Mouse (Mus musculus): ENCODE results near the gene Fkbp1a. TPM values are rescaled to one million over a fixed set of nuclear protein-coding genes. Genes with fewer than 3 reads are reported as not detected.

Gene Fkbp1a
- polyA plus RNA-seq, 1 experiment from 2014 or later: 859 TPM

GRCm38 (mm10) chr2:151524324-151525041 is 17.8 kb upstream of the Fkbp1a start:
- Histone ChIP-seq H3K27ac (ENCODE audit: low read depth, low read length) (no peak overlapping the region), H3K27me3 (ENCODE audit: control insufficient read depth, insufficient read depth, low read length) (no peaks in the 10 kb centered on the region), H3K9me3 (replicated peaks; ENCODE audit: control insufficient read depth, low read length) (no peaks in the 10 kb centered on the region), H3K9ac (ENCODE audit: low read depth, low read length) (no peak overlapping the region), H3K4me1 (ENCODE audit: control insufficient read depth, insufficient read depth, low read length) (0 out of 2 replicates have a peak, but pooled peaks cover 5% of the 10 kb centered on the region), H3K4me3 (ENCODE audit: low read depth, low read length) (no peak overlapping the region), H3K36me3 (ENCODE audit: control insufficient read depth, insufficient read depth, low read length) (no peaks in the 10 kb centered on the region), H3K4me2 (no peak overlapping the region)
- ATAC-seq (replicated peaks; ENCODE audit: insufficient number of reproducible peaks, low FRiP score, low TSS enrichment): 0 out of 2 replicates have a peak, but pooled peaks have one; percentile 15
- WGBS (ENCODE audit: insufficient replicate concordance): 17% methylated on average over 4 of the region's 4 CpGs

GRCm38 (mm10) chr2:151525520-151525919 is 16.8 kb upstream of the Fkbp1a start:
- H3K27ac ChIP-seq (ENCODE audit: low read depth, low read length): no peak overlapping the region
- H3K9me3 ChIP-seq (replicated peaks; ENCODE audit: control insufficient read depth, low read length): no peaks in the 10 kb centered on the region
- no peak overlapping the region for H3K4me3 ChIP-seq (ENCODE audit: low read depth, low read length)
- 52% methylated on average over 2 of the region's 2 CpGs for WGBS (ENCODE audit: insufficient replicate concordance)
- peaks cover 10% of the 10 kb centered on the region for H3K4me1 ChIP-seq (ENCODE audit: control insufficient read depth, insufficient read depth, low read length)
- H3K36me3 ChIP-seq (ENCODE audit: control insufficient read depth, insufficient read depth, low read length): no peaks in the 10 kb centered on the region
- H3K27me3 ChIP-seq (ENCODE audit: control insufficient read depth, insufficient read depth, low read length): no peaks in the 10 kb centered on the region
- H3K9ac ChIP-seq (ENCODE audit: low read depth, low read length): no peak overlapping the region
- no peak overlapping the region for H3K4me2 ChIP-seq
- ATAC-seq (replicated peaks; ENCODE audit: insufficient number of reproducible peaks, low FRiP score, low TSS enrichment): no peak

GRCm38 (mm10) chr2:151528066-151528465 is 14.2 kb upstream of the Fkbp1a start:
- Histone ChIP-seq H3K27ac (ENCODE audit: low read depth, low read length) (no peak overlapping the region), H3K4me2 (no peak overlapping the region), H3K9me3 (replicated peaks; ENCODE audit: control insufficient read depth, low read length) (no peaks in the 10 kb centered on the region), H3K9ac (ENCODE audit: low read depth, low read length) (no peak overlapping the region), H3K4me3 (ENCODE audit: low read depth, low read length) (no peak overlapping the region), H3K36me3 (ENCODE audit: control insufficient read depth, insufficient read depth, low read length) (no peaks in the 10 kb centered on the region), H3K27me3 (ENCODE audit: control insufficient read depth, insufficient read depth, low read length) (no peaks in the 10 kb centered on the region), H3K4me1 (ENCODE audit: control insufficient read depth, insufficient read depth, low read length) (peaks cover 16% of the 10 kb centered on the region)
- no peak for ATAC-seq (replicated peaks; ENCODE audit: insufficient number of reproducible peaks, low FRiP score, low TSS enrichment)
- 77% methylated on average over 1 of the region's 1 CpGs for WGBS (ENCODE audit: insufficient replicate concordance)

- Histone ChIP-seq H3K36me3 (ENCODE audit: control insufficient read depth, insufficient read depth, low read length) (no peaks in the 10 kb centered on the region), H3K27ac (ENCODE audit: low read depth, low read length) (no peak overlapping the region), H3K4me1 (ENCODE audit: control insufficient read depth, insufficient read depth, low read length) (peaks cover 16% of the 10 kb centered on the region), H3K27me3 (ENCODE audit: control insufficient read depth, insufficient read depth, low read length) (no peaks in the 10 kb centered on the region), H3K9me3 (replicated peaks; ENCODE audit: control insufficient read depth, low read length) (no peaks in the 10 kb centered on the region), H3K9ac (ENCODE audit: low read depth, low read length) (no peak overlapping the region), H3K4me2 (no peak overlapping the region), H3K4me3 (ENCODE audit: low read depth, low read length) (no peak overlapping the region)
- ATAC-seq (replicated peaks; ENCODE audit: insufficient number of reproducible peaks, low FRiP score, low TSS enrichment): no peak
Observed at GRCm38 (mm10) chr2:151529169-151529568, 13.1 kb upstream of the Fkbp1a start.

GRCm38 (mm10) chr2:151530378-151531230 is 11.7 kb upstream of the Fkbp1a start:
- 18% methylated on average over 8 of the region's 8 CpGs for WGBS (ENCODE audit: insufficient replicate concordance)
- ATAC-seq (replicated peaks; ENCODE audit: insufficient number of reproducible peaks, low FRiP score, low TSS enrichment): peak; percentile 20; the same call in 1 of the 2 replicates
- no peak overlapping the region for H3K9ac ChIP-seq (ENCODE audit: low read depth, low read length)
- no peaks in the 10 kb centered on the region for H3K27me3 ChIP-seq (ENCODE audit: control insufficient read depth, insufficient read depth, low read length)
- no peak overlapping the region for H3K27ac ChIP-seq (ENCODE audit: low read depth, low read length)
- peaks cover 10% of the 10 kb centered on the region for H3K4me1 ChIP-seq (ENCODE audit: control insufficient read depth, insufficient read depth, low read length)
- H3K9me3 ChIP-seq (replicated peaks; ENCODE audit: control insufficient read depth, low read length): no peaks in the 10 kb centered on the region
- H3K36me3 ChIP-seq (ENCODE audit: control insufficient read depth, insufficient read depth, low read length): no peaks in the 10 kb centered on the region
- no peak overlapping the region for H3K4me3 ChIP-seq (ENCODE audit: low read depth, low read length)
- H3K4me2 ChIP-seq: no peak overlapping the region

- Histone ChIP-seq H3K27ac (ENCODE audit: low read depth, low read length) (no peak overlapping the region), H3K9ac (ENCODE audit: low read depth, low read length) (no peak overlapping the region), H3K27me3 (ENCODE audit: control insufficient read depth, insufficient read depth, low read length) (no peaks in the 10 kb centered on the region), H3K4me3 (ENCODE audit: low read depth, low read length) (no peak overlapping the region), H3K4me1 (ENCODE audit: control insufficient read depth, insufficient read depth, low read length) (peaks cover 10% of the 10 kb centered on the region), H3K36me3 (ENCODE audit: control insufficient read depth, insufficient read depth, low read length) (no peaks in the 10 kb centered on the region), H3K4me2 (no peak overlapping the region), H3K9me3 (replicated peaks; ENCODE audit: control insufficient read depth, low read length) (no peaks in the 10 kb centered on the region)
- WGBS (ENCODE audit: insufficient replicate concordance): 84% methylated on average over 6 of the region's 6 CpGs
- ATAC-seq (replicated peaks; ENCODE audit: insufficient number of reproducible peaks, low FRiP score, low TSS enrichment): no peak
Observed at GRCm38 (mm10) chr2:151533632-151534031, 8.7 kb upstream of the Fkbp1a start.

GRCm38 (mm10) chr2:151535961-151536617 is 6.2 kb upstream of the Fkbp1a start:
- Histone ChIP-seq H3K9me3 (replicated peaks; ENCODE audit: control insufficient read depth, low read length) (no peaks in the 10 kb centered on the region), H3K4me3 (ENCODE audit: low read depth, low read length) (no peak overlapping the region), H3K9ac (ENCODE audit: low read depth, low read length) (no peak overlapping the region), H3K27me3 (ENCODE audit: control insufficient read depth, insufficient read depth, low read length) (no peaks in the 10 kb centered on the region), H3K4me1 (ENCODE audit: control insufficient read depth, insufficient read depth, low read length) (no peaks in the 10 kb centered on the region; the same call in 1 of the 2 replicates), H3K36me3 (ENCODE audit: control insufficient read depth, insufficient read depth, low read length) (no peaks in the 10 kb centered on the region), H3K27ac (ENCODE audit: low read depth, low read length) (no peak overlapping the region), H3K4me2 (no peak overlapping the region)
- ATAC-seq (replicated peaks; ENCODE audit: insufficient number of reproducible peaks, low FRiP score, low TSS enrichment): no peak
- WGBS (ENCODE audit: insufficient replicate concordance): 67% methylated on average over 1 of the region's 1 CpGs

GRCm38 (mm10) chr2:151536618-151536974 is 5.7 kb upstream of the Fkbp1a start:
- Histone ChIP-seq H3K4me2 (no peak overlapping the region), H3K9ac (ENCODE audit: low read depth, low read length) (no peak overlapping the region), H3K9me3 (replicated peaks; ENCODE audit: control insufficient read depth, low read length) (no peaks in the 10 kb centered on the region), H3K4me1 (ENCODE audit: control insufficient read depth, insufficient read depth, low read length) (peaks cover 4% of the 10 kb centered on the region), H3K4me3 (ENCODE audit: low read depth, low read length) (no peak overlapping the region), H3K27ac (ENCODE audit: low read depth, low read length) (no peak overlapping the region), H3K36me3 (ENCODE audit: control insufficient read depth, insufficient read depth, low read length) (no peaks in the 10 kb centered on the region), H3K27me3 (ENCODE audit: control insufficient read depth, insufficient read depth, low read length) (no peaks in the 10 kb centered on the region)
- WGBS (ENCODE audit: insufficient replicate concordance): 70% methylated on average over 5 of the region's 5 CpGs
- no peak for ATAC-seq (replicated peaks; ENCODE audit: insufficient number of reproducible peaks, low FRiP score, low TSS enrichment)
